Mouse (Mus musculus) layer of hippocampus, postnatal 25 days (tissue): Measurements from ENCODE around the gene Fezf1. TPM values are rescaled to one million over a fixed set of nuclear protein-coding genes. Genes with fewer than 3 reads are reported as not detected.

Source experiments
- DNase-seq, 2 experiments: peaks; one replicate each; pipeline ENCODE4 v3.0.0; 2022; ENCODE audit warnings: mixed read lengths in 2 of 2, low spot score in 1 of 2; ENCODE audit errors: extremely low spot score in 1 of 2
- total RNA-seq, 2 experiments: library from RNA; stranded (reverse); gene quantifications; 2 replicates each; pipeline ENCODE4 v1.2.3; 2021

Fezf1 gene
- total RNA-seq: not detected

DNA sequence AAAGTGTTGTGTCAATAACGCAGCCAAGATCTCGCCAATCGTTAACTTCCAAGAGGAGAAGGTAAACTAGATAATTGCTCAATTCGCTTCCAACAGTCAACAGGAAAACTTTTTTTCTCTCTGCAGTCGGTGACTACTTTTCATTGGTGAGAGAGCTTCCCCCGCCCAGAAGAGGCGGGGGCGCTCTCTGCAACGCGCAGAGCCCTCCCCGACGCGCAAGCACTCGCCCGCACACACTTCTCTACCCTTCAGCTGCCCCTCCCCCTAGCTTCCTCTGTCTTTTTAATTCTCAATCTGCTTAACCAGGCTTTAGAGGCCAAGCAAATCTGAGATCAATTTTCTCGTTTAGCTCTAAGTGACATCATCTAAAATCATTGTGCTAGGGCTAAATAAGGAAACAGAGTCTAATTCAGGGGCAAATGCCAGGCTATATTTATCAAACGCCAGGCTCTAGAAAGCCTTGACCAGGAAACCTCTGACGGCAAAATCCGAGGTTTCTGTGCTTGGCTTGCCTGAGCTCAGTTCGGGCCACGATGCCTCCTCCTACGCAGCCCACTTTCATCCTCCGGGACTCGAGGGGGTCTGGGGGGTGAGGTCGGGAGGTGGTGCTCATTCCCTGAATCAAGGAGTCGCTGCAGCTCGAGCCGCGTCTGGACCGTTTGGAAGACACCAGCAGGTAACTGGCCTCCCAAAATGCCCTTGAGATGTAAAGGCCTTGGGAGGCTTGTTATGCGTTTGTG lies at the start of gene Fezf1:
Fezf1 (minus strand) TSS at position 50 of the 740 bp plus-strand sequence.
- DNase-seq: no peak

DNA sequence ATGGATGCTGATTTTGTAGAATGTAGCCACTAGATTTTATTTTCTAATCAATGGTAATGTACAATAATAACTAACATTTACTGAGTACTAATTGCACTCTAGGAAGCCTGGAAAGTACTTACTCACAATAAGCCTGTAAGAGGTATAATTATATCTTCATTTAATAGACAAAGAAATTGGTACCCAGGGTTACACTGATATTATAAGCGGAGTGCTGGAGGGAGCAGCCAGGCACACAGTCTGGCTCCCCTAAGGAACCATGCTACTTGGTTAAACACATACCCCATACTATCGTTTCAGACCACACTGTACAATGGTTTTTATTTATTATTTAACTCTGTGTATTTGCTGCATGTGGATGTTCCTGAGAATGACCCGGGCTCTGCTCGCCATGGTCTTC lies 46.5 kb upstream of the Fezf1 start:
- no peak for DNase-seq

DNA sequence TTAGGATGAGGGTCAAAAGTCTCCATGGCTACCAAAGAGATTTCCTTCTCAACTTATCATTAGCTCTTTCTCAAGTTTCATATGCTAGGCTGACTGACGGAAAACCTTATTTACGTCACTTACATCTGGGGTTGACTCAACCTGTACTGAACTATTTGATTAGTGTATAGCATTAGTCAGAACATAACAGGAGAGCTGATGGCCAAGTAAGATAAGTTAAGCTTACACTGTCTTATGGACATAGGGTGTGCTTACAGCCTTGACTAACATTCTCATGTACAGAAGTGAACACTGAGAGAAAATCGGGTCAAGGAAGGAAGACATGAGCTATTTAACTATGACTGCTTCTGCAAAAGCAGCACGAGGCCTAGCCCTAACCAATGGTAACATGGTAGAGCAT lies 40.6 kb upstream of the Fezf1 start:
- DNase-seq: no peak

DNA sequence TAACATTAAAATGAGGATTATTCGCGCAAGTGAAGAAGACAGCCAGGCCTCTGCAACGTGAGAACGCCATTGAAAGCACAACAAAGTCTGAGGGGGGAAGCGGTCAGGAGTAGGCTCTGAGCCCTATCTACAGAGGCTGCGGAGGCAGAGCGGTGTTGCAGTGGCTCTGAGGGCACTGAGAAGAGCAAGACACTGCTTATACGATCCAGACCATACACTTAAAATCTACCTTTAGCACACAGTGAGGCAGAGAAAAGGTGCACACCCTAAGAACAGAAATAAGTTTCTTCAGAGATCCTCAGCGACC lies 33.3 kb upstream of the Fezf1 start:
- no peak for DNase-seq

DNA sequence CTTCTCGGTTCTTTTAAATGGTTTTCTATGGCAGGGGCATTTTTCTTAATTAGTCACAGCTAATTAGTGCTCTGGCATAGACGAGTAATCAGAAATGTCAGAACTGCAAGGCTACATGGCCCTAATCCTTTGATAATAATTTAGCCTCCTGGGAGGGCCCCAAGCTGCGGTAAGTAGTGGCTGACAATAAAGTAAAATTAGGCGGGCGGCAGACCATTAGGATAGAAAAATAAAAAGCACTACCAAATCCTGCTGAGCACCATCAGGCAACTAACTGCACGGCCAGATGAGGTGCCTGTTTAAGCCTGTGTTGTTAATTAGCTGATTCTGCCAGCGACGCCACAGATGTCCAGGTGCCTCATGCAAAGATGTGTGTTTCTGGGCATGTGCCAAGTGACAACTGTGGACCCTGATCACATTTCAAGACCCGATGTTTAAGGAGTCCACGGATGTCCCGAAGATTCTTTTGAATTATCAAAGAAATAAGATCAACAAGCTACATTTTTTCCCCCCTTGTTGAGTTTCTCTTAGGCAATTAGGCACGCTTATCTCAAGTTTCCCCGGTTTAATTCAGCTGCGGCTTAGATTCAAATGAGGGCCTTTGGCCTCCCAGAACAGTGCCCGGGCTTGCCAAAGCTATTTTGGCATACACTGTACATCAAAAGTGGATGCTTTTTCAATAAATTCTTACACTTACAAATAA lies 32.8 kb upstream of the Fezf1 start:
- no peak for DNase-seq

DNA sequence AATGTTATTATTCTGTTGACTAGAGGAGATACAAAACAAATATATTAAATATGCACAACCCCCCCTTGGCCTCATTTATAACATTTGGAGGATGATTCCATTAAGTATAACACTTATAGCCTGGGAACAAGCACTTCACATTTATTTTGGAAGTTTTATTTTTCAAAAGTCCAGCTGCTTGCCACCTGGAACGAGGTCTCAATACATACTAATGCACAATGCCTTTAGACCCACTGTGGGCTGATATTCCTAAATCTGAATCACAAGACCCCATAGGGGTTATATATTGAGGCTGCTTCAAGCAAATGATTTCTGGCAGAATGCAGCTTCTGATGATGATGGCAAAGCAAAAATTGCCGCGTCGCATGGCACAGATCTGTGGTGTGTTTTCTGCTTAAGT lies 25.3 kb upstream of the Fezf1 start:
- no peak for DNase-seq

DNA sequence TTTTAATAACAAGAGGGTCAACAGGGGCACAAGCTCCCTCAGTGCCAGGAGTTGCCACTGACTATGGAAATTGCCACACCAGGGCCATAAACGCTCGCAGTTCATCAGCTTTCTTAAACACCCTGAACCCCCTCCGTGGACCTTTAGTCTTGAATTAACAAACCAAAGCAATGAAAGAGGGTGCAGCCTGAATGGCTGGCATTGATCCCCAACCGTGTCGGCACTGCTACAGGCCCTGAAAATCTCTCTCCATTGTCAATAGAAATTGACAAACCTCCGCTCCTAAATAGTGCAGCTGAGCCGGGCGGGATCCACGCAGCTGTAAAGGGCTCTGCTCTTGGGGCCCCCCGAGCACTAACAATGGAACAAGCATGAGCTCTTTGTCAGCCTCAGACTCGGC lies 24.8 kb upstream of the Fezf1 start:
- DNase-seq: no peak

DNA sequence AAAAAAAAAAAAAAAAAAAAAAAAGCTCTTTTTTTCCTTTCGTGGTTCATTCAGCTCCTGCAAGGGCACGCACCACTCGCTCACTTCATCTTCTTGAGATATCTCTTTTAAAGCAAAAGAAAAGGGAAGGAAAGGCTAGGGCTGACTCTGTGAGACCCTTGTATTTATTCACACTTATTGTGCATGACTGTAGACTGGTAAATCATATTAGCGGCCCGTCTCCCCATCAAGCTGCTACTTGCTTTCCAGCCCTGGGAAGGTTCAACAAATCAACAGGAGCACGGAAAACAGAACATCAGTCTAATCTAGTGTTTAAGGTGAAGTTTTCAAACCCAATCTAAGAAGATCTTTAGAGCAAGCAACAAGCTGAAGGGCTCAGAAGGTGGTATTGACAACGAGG lies 24.4 kb upstream of the Fezf1 start:
- no peak for DNase-seq

DNA sequence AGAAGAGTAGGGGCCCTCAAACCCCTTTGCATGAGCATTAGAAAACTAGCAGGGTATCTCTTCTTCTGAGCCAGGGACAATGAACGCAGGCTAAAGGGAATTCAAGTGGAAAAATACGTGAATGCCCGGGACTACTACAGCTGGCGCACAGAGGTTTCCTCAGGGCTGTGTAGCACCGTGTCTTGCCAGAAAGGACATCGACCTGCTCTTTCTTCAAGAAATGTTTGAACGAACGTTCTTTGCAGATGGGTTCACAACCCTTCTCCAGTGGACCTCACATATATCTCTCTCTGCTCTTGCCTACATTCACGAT lies 12.5 kb upstream of the Fezf1 start:
- DNase-seq: no peak

DNA sequence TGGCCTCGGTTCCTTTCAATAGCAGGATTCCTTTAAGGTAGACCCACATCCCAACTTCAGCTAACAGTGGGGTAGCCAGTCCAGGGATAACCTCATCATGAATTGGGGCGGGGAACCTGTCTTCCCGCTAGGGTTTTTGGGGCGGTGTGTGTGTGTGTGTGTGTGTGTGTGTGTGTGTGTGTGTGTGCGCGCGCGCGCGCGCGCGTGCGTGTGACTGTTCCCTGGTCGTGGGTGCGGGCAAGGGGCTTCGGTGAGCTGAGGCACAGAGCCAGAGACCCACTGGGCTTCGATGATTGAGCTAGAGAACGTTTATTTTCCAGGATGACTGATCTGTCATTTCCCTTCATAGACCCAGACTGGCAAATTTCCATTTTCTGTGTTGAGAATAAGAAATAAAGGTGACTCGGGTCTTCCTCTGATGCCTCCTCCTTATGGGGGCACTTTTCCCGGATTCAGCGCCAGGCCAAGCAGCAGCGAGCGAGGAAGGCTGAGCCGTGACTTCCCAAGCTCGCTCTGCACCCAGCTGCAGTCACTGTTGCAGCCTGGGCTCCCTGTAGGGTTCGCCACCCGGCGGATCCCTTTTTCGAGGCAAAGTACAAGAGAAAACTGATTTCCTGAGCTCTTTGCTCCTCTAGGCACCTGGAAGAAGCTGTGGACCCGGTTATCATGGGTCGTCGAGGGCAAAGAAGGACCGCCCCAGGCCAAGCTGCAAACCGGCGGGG lies 12.0 kb upstream of the Fezf1 start:
- DNase-seq: no peak

DNA sequence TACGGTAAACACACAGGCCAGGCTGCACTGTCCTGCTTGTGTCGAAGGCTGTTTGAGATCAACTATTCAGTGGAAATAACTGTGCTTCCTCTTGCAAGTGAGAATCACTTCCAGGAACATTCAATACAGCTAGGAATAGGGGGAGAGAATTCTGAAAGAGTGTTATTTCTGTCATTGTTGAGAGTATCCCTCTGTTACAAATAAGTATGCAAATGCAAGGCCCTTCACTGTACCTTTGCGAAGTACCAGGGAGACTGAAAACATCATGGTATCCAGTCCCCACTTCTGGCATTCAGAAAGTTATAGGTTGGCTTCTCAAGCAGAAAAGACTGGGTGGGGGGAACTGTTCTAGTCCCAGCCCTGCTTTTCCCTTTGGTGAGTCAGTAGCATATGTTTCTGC lies 9.8 kb upstream of the Fezf1 start:
- no peak for DNase-seq

DNA sequence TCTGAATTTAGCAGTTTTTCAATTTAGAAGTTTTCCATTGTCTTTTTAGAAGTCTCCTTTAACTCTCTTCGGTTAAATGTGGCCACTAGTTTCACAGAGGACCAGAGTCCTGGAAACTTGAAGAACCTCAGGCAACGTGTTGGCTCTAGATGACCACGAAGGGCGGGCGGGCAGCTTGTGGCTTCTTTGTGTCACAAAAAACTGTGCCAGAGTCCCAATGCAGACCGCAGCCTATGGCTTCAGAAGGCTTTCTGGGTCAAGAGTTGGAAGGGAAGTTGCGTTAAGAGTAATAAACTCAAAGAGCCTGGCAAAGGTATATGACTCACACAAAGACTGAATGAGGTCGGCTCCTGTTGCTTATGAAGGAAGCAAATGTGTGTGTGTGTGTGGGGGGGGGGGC lies 7.0 kb upstream of the Fezf1 start:
- no peak for DNase-seq

DNA sequence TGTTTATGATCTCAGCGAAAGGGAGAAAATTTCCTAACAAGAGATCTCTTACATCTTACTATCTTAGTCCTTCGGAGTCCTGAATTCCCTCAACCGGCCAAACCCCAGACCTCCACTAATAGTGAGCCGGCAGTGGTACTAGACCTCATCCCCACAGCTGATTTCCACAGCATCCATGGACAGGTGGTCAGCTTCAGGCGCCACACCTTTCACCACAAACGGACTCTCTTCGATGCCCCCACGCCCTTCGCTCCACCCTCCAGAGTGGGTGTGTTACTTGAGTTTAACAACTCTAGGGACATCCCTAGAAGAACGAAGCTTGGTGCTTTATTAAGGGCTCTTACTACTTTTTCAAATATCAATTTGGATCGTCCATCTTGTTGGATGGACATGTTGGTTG lies 6.5 kb upstream of the Fezf1 start:
- DNase-seq: no peak

DNA sequence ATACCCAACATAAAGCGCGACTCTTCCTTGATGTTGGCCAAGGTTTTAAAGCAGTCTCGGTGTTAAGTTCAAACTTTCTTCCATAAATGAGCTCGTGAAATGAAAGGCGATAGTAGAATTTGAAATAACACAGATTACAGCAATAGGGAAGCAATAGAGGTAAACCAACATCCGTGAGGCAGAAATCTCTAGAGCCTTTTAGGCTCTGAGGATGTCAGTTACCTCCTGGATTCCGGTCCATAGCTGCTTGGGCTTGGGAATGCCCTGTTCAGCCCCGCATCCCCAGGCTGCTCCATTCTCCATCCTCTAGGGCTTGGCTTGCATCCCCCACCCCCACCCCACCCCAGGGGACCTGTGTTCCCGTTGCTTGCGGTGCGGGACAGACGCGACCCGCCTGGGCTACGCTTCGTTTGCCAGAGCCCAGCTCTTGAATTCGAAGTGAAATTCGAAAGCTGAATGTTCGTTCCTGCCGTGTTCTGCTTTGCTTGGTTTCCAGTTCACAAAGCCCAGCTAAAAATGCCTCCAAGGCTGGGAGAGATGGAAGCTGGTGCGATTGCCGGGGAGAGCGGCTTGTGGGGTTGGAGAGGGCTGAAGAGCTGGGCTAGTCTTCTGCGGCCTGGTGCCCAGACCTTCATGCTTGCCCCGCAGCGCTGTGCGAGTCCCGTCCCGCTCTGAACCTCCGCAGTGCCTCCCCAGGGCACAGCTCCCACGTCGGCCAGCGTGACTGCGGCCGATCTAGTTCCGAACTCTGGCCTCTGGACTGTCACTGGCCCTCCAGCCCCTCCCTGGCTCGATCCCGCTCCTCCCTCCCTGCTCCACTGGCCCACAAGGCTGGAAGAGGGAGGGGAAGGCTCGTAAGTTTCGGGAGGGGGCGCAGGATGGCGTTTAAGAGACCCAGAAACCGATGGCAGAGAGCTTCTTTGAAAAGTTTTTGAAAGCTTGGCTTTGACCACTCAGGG lies 5.5 kb upstream of the Fezf1 start:
- no peak for DNase-seq

DNA sequence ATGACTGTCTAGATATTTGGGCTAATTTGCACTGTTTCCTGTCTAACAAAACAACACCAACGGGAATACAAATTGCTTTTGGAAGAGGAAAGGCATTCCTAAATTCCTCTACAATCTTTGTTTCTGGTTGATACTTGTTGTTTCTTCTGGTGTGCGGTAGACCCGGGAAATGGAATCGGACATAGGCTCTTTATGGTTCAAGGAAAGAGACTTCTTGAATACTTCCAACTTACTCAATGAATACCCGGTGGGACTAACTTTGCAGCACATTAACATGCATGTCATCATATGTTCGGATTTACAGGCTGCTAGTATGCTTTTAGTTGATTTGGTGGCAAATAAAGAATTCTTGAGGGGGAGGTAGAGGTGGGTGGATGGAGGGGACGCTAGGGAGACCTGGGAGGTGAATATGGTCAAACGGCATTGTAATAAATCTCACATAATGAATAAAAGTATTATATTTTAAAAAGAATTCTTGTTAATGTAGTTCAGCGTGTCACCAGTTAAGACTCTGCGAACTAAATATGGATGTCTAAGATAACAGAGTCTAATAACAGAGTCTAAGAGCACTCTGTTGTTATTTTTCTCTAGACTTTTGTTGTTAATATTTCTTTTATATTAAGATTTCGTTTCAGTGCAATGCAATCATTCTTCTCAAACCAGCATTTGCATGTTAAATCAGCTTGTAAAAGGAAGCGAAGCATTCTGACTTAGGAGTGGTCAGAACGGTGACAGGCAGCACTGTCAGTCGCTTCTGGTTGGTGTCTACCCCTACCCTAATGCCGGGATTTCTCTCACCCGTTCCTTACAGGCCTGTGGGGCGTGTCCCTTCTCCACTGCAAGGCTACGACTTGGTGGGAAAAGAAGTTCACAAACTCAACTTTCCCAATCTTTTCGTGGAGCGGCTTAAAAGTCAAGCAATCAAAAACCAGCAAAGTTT lies 4.3 kb upstream of the Fezf1 start:
- no peak for DNase-seq

DNA sequence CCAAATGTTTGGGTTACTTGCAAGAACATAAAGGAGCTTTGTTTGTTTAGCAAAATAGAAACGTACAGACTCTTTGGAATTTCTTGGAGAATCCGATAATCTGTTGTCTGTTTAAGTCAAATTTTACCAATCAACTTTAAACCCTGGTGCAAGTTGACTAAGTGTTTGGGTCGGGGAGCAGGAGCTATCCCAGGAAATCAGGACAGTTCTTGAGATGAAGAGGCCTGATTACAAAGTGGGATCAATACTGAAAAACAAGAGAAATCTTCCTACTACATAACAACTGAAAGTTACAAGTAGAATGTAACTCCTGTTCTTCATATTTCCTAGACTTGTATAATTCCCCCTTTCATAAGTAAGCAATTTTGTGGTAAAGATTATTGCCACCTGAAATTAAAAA lies 3.3 kb upstream of the Fezf1 start:
- DNase-seq: no peak

DNA sequence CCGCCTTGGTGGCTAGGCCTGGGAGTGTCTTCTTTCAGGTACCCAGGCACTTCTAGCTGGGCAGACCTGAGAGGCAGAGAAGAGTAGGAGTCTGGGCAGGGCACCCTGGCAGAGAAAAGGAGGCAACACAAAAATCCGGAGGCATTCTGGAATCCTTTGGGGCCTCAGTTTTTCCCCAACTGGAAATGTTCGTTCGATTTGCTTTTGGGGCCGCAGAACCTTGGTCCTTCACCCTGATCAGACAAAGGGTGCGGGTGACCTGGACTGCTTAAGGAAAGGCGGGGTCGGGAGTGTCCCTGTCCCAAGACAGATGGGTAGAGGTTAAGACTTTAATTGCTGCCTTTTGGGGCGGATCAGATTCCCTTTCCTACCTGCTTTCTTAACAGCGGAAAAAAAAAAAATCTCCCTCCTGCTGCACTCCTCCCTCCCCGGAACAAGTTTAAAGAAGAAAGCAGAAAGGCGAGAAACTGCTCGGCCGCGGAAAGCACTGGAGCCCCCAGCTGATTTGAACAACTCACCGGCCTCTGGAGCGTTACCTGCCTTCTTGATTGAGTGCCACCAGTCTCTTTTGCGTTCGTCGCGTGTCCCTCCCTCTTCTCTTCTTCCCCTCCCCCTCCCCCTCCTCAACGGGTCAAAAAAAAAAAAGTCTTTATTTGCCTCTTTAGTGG lies 2.3 kb upstream of the Fezf1 start:
- DNase-seq: no peak

DNA sequence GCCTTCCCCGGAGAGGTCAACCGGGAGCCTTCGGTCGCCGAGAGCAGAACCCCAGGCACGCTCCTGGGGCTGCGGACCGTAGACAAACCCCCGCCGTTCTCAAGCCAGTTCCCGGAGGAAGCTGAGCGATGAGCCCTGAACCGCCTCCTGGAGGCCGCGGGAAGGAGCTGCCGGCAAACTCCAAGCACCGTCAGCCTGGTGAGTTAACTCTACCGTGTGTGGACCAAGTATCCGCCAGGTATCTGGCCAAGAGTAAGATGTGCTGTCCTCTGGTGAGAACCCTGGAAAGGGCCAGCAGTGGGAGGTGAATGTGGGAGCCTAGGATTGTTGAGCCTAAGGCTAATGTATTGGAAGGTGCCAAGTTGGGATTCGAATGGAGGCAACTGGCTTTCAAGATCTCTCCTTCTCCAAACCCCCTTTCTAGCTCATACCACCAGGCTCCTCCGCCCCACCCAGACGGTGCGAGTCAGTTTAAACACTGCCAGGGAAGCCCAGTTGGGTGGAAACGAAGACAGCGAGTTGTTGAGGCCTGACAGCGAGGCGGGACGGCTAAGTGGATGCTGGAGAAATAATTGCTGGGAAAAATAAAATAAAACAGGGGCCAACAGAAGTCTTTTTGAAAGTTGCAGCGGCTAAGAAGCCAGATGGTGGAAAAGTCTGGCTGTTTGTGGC lies 1.6 kb upstream of the Fezf1 start:
- no peak for DNase-seq

DNA sequence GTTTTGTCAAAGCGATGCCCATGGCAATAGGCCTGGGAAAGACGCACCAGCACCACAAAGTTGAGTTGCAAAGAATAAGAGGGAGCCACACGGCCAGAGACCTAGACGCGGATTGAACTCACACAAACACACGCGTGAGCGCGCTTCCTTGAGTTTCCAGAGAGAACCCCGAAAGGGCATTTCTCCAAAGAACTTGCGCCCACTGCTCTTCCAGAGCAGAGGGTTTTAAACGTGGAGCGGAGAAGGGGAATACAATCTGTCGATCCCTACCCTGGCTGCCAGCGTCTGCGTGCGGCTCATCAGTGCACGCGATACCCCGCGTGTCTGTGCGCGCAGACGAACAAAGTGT lies 865 bp upstream of the Fezf1 start:
- DNase-seq: no peak
